Mouse (Mus musculus) Patski (cell line): ENCODE data around the gene Jaml. TPM values are rescaled to one million over a fixed set of nuclear protein-coding genes. Genes with fewer than 3 reads are reported as not detected.

Experiments
- ATAC-seq: fragments of 100-300 bp; one replicate; pipeline ENCODE4 v1.8.0; 2021
- CTCF ChIA-PET: fragments of 350-600 bp; sonication (Branson Sonifier 250); formaldehyde crosslinking; loops from one replicate; lab custom pipeline; 2022; ENCODE audit warnings: inconsistent platforms; lab: Charles Lee
- POLR2A ChIA-PET: fragments of 350-600 bp; sonication (Branson Sonifier 250); formaldehyde crosslinking; loops from one replicate; lab custom pipeline; 2022; ENCODE audit warnings: antibody characterized with exemption, inconsistent platforms; lab: Charles Lee
- DNase-seq: peaks from one replicate; pipeline ENCODE4 v3.0.0-alpha.2; 2011; ENCODE audit warnings: low read depth, low spot score
- H3K27me3 ChIP-seq: fragments of 371-371 bp; one replicate; pipeline ENCODE4 v1.5.1; 2021
- CTCF ChIP-seq: fragments of 100-300 bp; IDR thresholded peaks from one replicate; pipeline ENCODE4 v1.5.1; 2021
- in situ Hi-C: fragments of 300-500 bp; cut with MboI; formaldehyde crosslinking; loops from 3 replicates; pipeline ENCODE4 v1.11.1; 2018; ENCODE audit warnings: low pct_unique_long_range_greater_than_20kb, mixed read lengths
- polyA plus RNA-seq: library from polyadenylated mRNA; unstranded; gene quantifications from one replicate; pipeline ENCODE4 v1.2.3, GENCODE M21; 2021

Jaml gene
- polyA plus RNA-seq, 1 experiment from 2014 or later, result not detected

- POLR2A ChIA-PET, result no interaction called here
- in situ Hi-C loops, result loop anchor here (25.0 kb wide), 2 partner anchors 304 to 479 kb away; partner anchors contain the start of gene Treh
- ATAC-seq (no peak), DNase-seq (no peak)
- peaks cover 79% of the 10 kb centered on the region for H3K27me3 ChIP-seq
- no peak for TF ChIP-seq CTCF
- CTCF ChIA-PET, result no interaction called here
These were observed 62.0 kb downstream of the Jaml start for GRCm38 (mm10) chr9:45140945-45141344.

- POLR2A ChIA-PET, result no interaction called here
- in situ Hi-C loops, result loop anchor here (25.0 kb wide), 2 partner anchors 305 to 480 kb away; partner anchors contain the start of gene Treh
- H3K27me3 ChIP-seq, result peaks cover 66% of the 10 kb centered on the region
These were observed 63.7 kb downstream of the Jaml start for GRCm38 (mm10) chr9:45142686-45143085.

DNA sequence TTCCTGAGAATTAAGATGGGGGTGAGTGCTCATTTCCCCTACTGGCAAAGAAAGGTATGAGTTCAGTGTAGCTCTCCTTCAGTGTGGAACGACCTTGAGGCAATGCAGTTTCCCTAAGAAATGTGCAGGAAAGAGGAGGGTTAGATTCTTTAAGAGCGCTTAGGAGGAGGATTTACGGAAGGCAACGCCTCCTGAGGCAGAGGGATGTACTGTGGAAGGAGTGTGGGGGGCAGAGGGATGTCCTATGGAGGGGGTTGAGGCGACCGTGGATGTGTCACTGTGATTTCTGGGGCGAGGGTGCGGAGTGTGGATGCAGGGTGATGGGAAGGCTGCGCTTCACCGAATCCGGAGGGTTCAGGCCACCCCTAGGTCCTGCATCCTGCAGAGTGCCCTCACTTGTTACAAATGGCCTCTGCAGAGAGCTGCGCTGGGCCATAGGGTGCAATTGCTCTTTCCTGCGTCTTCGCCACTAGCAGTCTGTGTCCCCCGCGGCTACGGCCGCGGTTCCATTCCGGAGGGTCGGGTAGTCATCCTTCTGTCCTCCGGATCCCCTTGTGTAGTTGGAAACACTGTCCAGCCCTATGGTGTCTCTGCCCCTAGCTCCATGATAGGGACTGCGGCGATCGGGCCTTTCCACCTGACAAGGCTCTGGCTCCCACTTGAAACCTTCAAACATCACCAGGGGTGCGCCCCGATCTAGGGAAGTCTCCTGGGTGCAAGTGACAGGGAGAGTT lies 66.7 kb downstream of the Jaml start:
- in situ Hi-C loops, result loop anchor here (25.0 kb wide), 2 partner anchors 308 to 483 kb away; partner anchors contain the start of gene Treh
- TF ChIP-seq CTCF, result no peak
- DNase-seq (no peak), ATAC-seq (no peak)
- CTCF ChIA-PET, result interaction anchor here (1.5 to 2.4 kb wide), 2 partner anchors 11 to 24 kb away, joined by 3 to 6 read pairs; no protein-coding TSS in a partner anchor
- POLR2A ChIA-PET, result no interaction called here
- peaks cover 57% of the 10 kb centered on the region for H3K27me3 ChIP-seq

More at GRCm38 (mm10) chr9:45142686-45143085, 63.7 kb downstream of the Jaml start:
- no peak for DNase-seq
- no peak for TF ChIP-seq CTCF
- ATAC-seq, result no peak
- CTCF ChIA-PET, result no interaction called here

- POLR2A ChIA-PET, result no interaction called here
- ATAC-seq, result no peak
- peak; percentile 79 for TF ChIP-seq CTCF
- H3K27me3 ChIP-seq, result peaks cover 56% of the 10 kb centered on the region
- CTCF ChIA-PET, result interaction anchor here (1.1 to 2.4 kb wide), 2 partner anchors 25 to 36 kb away, joined by 3 to 6 read pairs; no protein-coding TSS in a partner anchor
- no peak for DNase-seq
- in situ Hi-C loops, result loop anchor here (25.0 kb wide), 2 partner anchors 309 to 484 kb away; partner anchors contain the start of gene Treh
These were observed 67.2 kb downstream of the Jaml start for GRCm38 (mm10) chr9:45146267-45146597.

GRCm38 (mm10) chr9:45150933-45151332 lies 72.0 kb downstream of the Jaml start:
- ATAC-seq (no peak), DNase-seq (no peak)
- in situ Hi-C loops, result no loop called here
- no peak for TF ChIP-seq CTCF
- CTCF ChIA-PET, result interaction anchor here (0.8 kb wide), 1 partner anchor 29 kb away, joined by 3 read pairs; no protein-coding TSS in a partner anchor
- peaks cover 54% of the 10 kb centered on the region for H3K27me3 ChIP-seq
- POLR2A ChIA-PET, result no interaction called here

- no peak for DNase-seq
- POLR2A ChIA-PET, result no interaction called here
- in situ Hi-C loops, result no loop called here
These were observed 74.4 kb downstream of the Jaml start for GRCm38 (mm10) chr9:45153361-45153760.

More at GRCm38 (mm10) chr9:45153361-45153760, 74.4 kb downstream of the Jaml start:
- ATAC-seq, result no peak
- peaks cover 73% of the 10 kb centered on the region for H3K27me3 ChIP-seq
- TF ChIP-seq CTCF, result no peak
- CTCF ChIA-PET, result no interaction called here

Other genes with a start within 250 kb of the Jaml start
- 22.2 TPM for gene Kmt2a, start 197.9 kb upstream of the Jaml start, polyA plus RNA-seq
- gene Atp5l, start 158.4 kb upstream of the Jaml start, polyA plus RNA-seq, result 440 TPM
- gene Ube4a, start 113.6 kb upstream of the Jaml start, polyA plus RNA-seq, result 44.1 TPM
- gene Cd3g, start 98.8 kb upstream of the Jaml start, polyA plus RNA-seq, result not detected
- gene Cd3d, start 97.4 kb upstream of the Jaml start, polyA plus RNA-seq, result not detected
- gene Cd3e, start 69.6 kb upstream of the Jaml start, polyA plus RNA-seq, result not detected
- gene Mpzl2, start 39.4 kb upstream of the Jaml start, polyA plus RNA-seq, result not detected
- gene Mpzl3, start 24.0 kb upstream of the Jaml start, polyA plus RNA-seq, result 3.1 TPM
- not detected for gene Scn2b, start 38.6 kb downstream of the Jaml start, polyA plus RNA-seq
- gene Scn4b, start 59.2 kb downstream of the Jaml start, polyA plus RNA-seq, result not detected
- not detected for gene BC049352, start 102.8 kb downstream of the Jaml start, polyA plus RNA-seq
- not detected for gene Tmprss4, start 124.9 kb downstream of the Jaml start, polyA plus RNA-seq
- not detected for gene Il10ra, start 190.0 kb downstream of the Jaml start, polyA plus RNA-seq
- gene Tmprss13, start 239.9 kb downstream of the Jaml start, polyA plus RNA-seq, result not detected